Mouse (Mus musculus): ENCODE measurements around the gene Slc22a13. TPM values are rescaled to one million over a fixed set of nuclear protein-coding genes. Genes with fewer than 3 reads are reported as not detected.

The Slc22a13 gene
- polyA plus RNA-seq, 1 experiment from 2014 or later, result not detected

GRCm38 (mm10) chr9:119146098-119146770 lies 62.7 kb downstream of the Slc22a13 start:
- Histone ChIP-seq H3K4me1 (peaks cover 9% of the 10 kb centered on the region), H3K9me3 (replicated peaks) (no peaks in the 10 kb centered on the region), H3K36me3 (no peaks in the 10 kb centered on the region), H3K27me3 (ENCODE audit: low read depth, poor library complexity, severe bottlenecking) (no peaks in the 10 kb centered on the region), H3K4me3 (no peak overlapping the region), H3K27ac (replicated peaks) (no peak overlapping the region)
- 79% methylated on average over 13 of the region's 13 CpGs for WGBS
- DNase-seq (ENCODE audit: low spot score), result no peak

GRCm38 (mm10) chr9:119145638-119146037 lies 63.3 kb downstream of the Slc22a13 start:
- Histone ChIP-seq H3K4me1 (peaks cover 9% of the 10 kb centered on the region), H3K36me3 (no peaks in the 10 kb centered on the region), H3K27ac (replicated peaks) (no peak overlapping the region), H3K9me3 (replicated peaks) (no peaks in the 10 kb centered on the region), H3K27me3 (ENCODE audit: low read depth, poor library complexity, severe bottlenecking) (no peaks in the 10 kb centered on the region), H3K4me3 (no peak overlapping the region)
- WGBS, result 66% methylated on average over 6 of the region's 6 CpGs
- DNase-seq (ENCODE audit: low spot score), result no peak

- 57% methylated on average over 10 of the region's 10 CpGs for WGBS
Measured at GRCm38 (mm10) chr9:119145137-119145536, 63.8 kb downstream of the Slc22a13 start.

GRCm38 (mm10) chr9:119144696-119145095 lies 64.2 kb downstream of the Slc22a13 start:
- no peak for DNase-seq (ENCODE audit: low spot score)
- H3K36me3 ChIP-seq, result no peaks in the 10 kb centered on the region
- peaks cover 9% of the 10 kb centered on the region for H3K4me1 ChIP-seq
- no peak overlapping the region for H3K27ac ChIP-seq (replicated peaks)
- H3K9me3 ChIP-seq (replicated peaks), result no peaks in the 10 kb centered on the region
- H3K4me3 ChIP-seq, result no peak overlapping the region
- 85% methylated on average over 8 of the region's 8 CpGs for WGBS
- no peaks in the 10 kb centered on the region for H3K27me3 ChIP-seq (ENCODE audit: low read depth, poor library complexity, severe bottlenecking)

More at GRCm38 (mm10) chr9:119145137-119145536, 63.8 kb downstream of the Slc22a13 start:
- Histone ChIP-seq H3K4me1 (peaks cover 9% of the 10 kb centered on the region), H3K27me3 (ENCODE audit: low read depth, poor library complexity, severe bottlenecking) (no peaks in the 10 kb centered on the region), H3K4me3 (no peak overlapping the region), H3K36me3 (no peaks in the 10 kb centered on the region), H3K9me3 (replicated peaks) (no peaks in the 10 kb centered on the region), H3K27ac (replicated peaks) (no peak overlapping the region)
- DNase-seq (ENCODE audit: low spot score), result no peak

GRCm38 (mm10) chr9:119143372-119143771 lies 65.5 kb downstream of the Slc22a13 start:
- WGBS, result 78% methylated on average over 9 of the region's 9 CpGs
- Histone ChIP-seq H3K4me1 (peaks cover 9% of the 10 kb centered on the region), H3K27me3 (ENCODE audit: low read depth, poor library complexity, severe bottlenecking) (no peaks in the 10 kb centered on the region), H3K4me3 (no peak overlapping the region), H3K36me3 (no peaks in the 10 kb centered on the region), H3K9me3 (replicated peaks) (no peaks in the 10 kb centered on the region), H3K27ac (replicated peaks) (no peak overlapping the region)
- DNase-seq (ENCODE audit: low spot score), result no peak

Other genes with a start within 250 kb of the Slc22a13 start
- gene Vill, start 156.3 kb downstream of the Slc22a13 start, polyA plus RNA-seq (2016; fragmentation: Nextera tagmentation; extraction: Ambion mirVana), result 10.5 and 11.3 TPM in 2 replicates
- gene Plcd1, start 115.6 kb downstream of the Slc22a13 start, polyA plus RNA-seq (2016; fragmentation: Nextera tagmentation; extraction: Ambion mirVana), result 21.8 and 29.2 TPM in 2 replicates
- 0.58 and 0.82 TPM in 2 replicates for gene Dlec1, start 106.6 kb downstream of the Slc22a13 start, polyA plus RNA-seq (2016; fragmentation: Nextera tagmentation; extraction: Ambion mirVana)
- 1.5 and 1.9 TPM in 2 replicates for gene Acaa1b, start 52.0 kb downstream of the Slc22a13 start, polyA plus RNA-seq (2016; fragmentation: Nextera tagmentation; extraction: Ambion mirVana)
- gene Gm47289, start 49.9 kb downstream of the Slc22a13 start, polyA plus RNA-seq (2016; fragmentation: Nextera tagmentation; extraction: Ambion mirVana), result not detected in 2 replicates
- gene Oxsr1, start 113.3 kb upstream of the Slc22a13 start, polyA plus RNA-seq (2016; fragmentation: Nextera tagmentation; extraction: Ambion mirVana), result 14.4 and 15.0 TPM in 2 replicates
- gene Acaa1a, start 130.6 kb upstream of the Slc22a13 start, polyA plus RNA-seq (2016; fragmentation: Nextera tagmentation; extraction: Ambion mirVana), result 75.5 and 82.4 TPM in 2 replicates
- 7.5 and 8.2 TPM in 2 replicates for gene Myd88, start 132.3 kb upstream of the Slc22a13 start, polyA plus RNA-seq (2016; fragmentation: Nextera tagmentation; extraction: Ambion mirVana)
- gene Xylb, start 148.3 kb upstream of the Slc22a13 start, polyA plus RNA-seq (2016; fragmentation: Nextera tagmentation; extraction: Ambion mirVana), result 6.9 and 7.7 TPM in 2 replicates
- not detected in 2 replicates for gene Slc22a14, start 156.5 kb upstream of the Slc22a13 start, polyA plus RNA-seq (2016; fragmentation: Nextera tagmentation; extraction: Ambion mirVana)
- 63.7 and 69.9 TPM in 2 replicates for gene Acvr2b, start 193.0 kb upstream of the Slc22a13 start, polyA plus RNA-seq (2016; fragmentation: Nextera tagmentation; extraction: Ambion mirVana)
- gene Exog, start 235.8 kb upstream of the Slc22a13 start, polyA plus RNA-seq (2016; fragmentation: Nextera tagmentation; extraction: Ambion mirVana), result 36.5 and 37.5 TPM in 2 replicates